Mouse (Mus musculus): ENCODE data around the gene Ccnd3. TPM values are rescaled to one million over a fixed set of nuclear protein-coding genes. Genes with fewer than 3 reads are reported as not detected.

Gene Ccnd3
- polyA plus RNA-seq, 1 experiment from 2014 or later, result 371 TPM

DNA sequence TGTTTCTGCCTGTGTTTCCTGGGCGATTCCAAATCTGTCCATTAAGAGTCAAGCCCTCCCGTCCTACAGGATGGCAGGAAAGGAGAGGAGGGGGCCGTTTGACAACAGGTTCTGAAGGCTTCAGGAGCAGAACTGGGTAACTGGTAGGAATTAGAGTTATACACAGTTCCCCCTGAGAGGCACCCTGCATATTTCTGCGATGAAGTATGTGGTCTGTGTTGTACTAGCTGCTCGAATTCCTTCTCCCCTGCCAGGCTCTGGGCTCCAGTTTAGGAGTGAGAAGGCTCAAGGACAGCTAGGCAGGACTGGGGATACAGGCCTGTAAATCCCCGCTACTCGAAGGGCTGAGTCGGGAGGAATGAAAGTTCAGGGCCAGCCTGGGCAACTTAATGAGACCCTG is 13.4 kb downstream of the Ccnd3 start:
- WGBS, result 13% methylated on average over 8 of the region's 8 CpGs
- H3K27me3 ChIP-seq (replicated peaks; ENCODE audit: control insufficient read depth, insufficient read depth, low read length), result no peaks in the 10 kb centered on the region
- H3K36me3 ChIP-seq (ENCODE audit: control insufficient read depth, insufficient read depth, low read length), result no peaks in the 10 kb centered on the region
- H3K4me1 ChIP-seq (ENCODE audit: control insufficient read depth, insufficient read depth, low read length), result peaks cover 45% of the 10 kb centered on the region
- no peak overlapping the region for H3K4me3 ChIP-seq (ENCODE audit: low read length)
- H3K27ac ChIP-seq (ENCODE audit: low read length), result peak overlapping the region; percentile 88
- no peaks in the 10 kb centered on the region for H3K9me3 ChIP-seq (ENCODE audit: control insufficient read depth, low read length)
- peak; percentile 34 for ATAC-seq
- H3K9ac ChIP-seq (ENCODE audit: low read depth, low read length), result peak overlapping the region; percentile 34
- H3K4me2 ChIP-seq (ENCODE audit: low read depth, low read length), result 0 out of 2 replicates have a peak overlapping the region, but pooled peaks have one; percentile 11

DNA sequence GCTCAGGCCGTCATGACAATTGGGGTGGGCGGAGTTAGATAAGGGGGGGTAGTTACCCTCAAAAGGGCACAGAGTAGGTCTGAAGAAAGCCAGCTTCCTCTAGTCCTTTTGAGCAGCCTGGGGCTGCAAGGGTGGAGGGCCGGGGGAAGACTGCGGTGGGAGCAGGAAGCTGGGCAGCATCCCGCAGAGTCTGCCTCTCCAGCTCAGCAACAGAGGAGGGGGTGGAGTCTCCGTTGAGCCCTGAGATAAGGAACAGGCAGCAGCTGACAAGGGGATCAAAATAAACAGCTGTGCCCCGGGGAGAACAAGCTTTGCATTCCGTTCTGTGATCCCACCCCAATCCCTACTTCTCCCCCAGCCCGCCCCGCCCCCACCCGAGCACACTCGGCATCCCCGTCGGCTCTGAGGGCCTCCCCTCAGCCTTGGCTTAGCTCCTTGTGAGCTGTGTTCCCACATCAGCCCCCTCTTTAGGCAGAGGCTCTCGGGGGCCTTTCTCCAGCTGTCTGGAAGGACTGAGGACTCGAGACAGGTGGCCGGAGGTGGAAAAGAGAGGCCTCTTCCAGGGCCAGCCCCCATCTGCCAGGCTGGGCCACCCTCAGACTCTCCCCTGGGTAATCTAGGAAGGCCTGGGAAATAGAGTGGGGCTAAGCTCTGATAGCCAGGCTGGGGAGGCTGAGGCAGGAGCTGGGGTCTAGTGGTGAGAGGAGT is 16.9 kb downstream of the Ccnd3 start:
- H3K9me3 ChIP-seq (ENCODE audit: control insufficient read depth, low read length), result no peaks in the 10 kb centered on the region
- 4% methylated on average over 17 of the region's 17 CpGs for WGBS
- H3K36me3 ChIP-seq (ENCODE audit: control insufficient read depth, insufficient read depth, low read length), result no peaks in the 10 kb centered on the region
- peak overlapping the region; percentile 2; the same call in 1 of the 2 replicates for H3K4me3 ChIP-seq (ENCODE audit: low read length)
- peak overlapping the region; percentile 92 for H3K27ac ChIP-seq (ENCODE audit: low read length)
- peaks cover 35% of the 10 kb centered on the region for H3K4me1 ChIP-seq (ENCODE audit: control insufficient read depth, insufficient read depth, low read length)
- peak; percentile 84 for ATAC-seq
- no peaks in the 10 kb centered on the region for H3K27me3 ChIP-seq (replicated peaks; ENCODE audit: control insufficient read depth, insufficient read depth, low read length)
- peak overlapping the region; percentile 44 for H3K4me2 ChIP-seq (ENCODE audit: low read depth, low read length)
- H3K9ac ChIP-seq (ENCODE audit: low read depth, low read length), result peak overlapping the region; percentile 58

DNA sequence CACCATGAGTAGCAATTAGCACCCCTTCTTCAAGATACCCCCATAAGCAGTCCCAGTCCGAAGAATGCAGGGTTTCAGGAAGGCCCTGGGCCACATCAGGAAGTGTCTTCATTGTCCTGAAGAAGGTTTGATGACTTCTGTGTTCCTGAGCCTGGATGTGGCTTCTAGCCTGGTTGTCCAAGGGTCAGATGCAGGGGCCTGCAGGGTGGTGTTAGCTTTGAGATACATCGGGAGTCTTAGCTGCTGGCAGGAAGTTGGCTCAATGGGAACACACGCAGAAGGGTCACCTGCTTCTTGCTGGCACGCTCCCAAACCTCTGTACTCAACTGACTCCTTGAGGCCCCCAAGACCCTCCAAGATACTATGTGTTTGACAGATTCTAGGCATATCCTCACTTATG is 17.7 kb downstream of the Ccnd3 start:
- peak overlapping the region; percentile 39 for H3K9ac ChIP-seq (ENCODE audit: low read depth, low read length)
- no peaks in the 10 kb centered on the region for H3K36me3 ChIP-seq (ENCODE audit: control insufficient read depth, insufficient read depth, low read length)
- peaks cover 41% of the 10 kb centered on the region for H3K4me1 ChIP-seq (ENCODE audit: control insufficient read depth, insufficient read depth, low read length)
- WGBS, result 44% methylated on average over 4 of the region's 4 CpGs
- no peak for ATAC-seq
- peak overlapping the region; percentile 92 for H3K27ac ChIP-seq (ENCODE audit: low read length)
- peak overlapping the region; percentile 23; the same call in 1 of the 2 replicates for H3K4me2 ChIP-seq (ENCODE audit: low read depth, low read length)
- H3K9me3 ChIP-seq (ENCODE audit: control insufficient read depth, low read length), result no peaks in the 10 kb centered on the region
- H3K27me3 ChIP-seq (replicated peaks; ENCODE audit: control insufficient read depth, insufficient read depth, low read length), result no peaks in the 10 kb centered on the region
- no peak overlapping the region for H3K4me3 ChIP-seq (ENCODE audit: low read length)

DNA sequence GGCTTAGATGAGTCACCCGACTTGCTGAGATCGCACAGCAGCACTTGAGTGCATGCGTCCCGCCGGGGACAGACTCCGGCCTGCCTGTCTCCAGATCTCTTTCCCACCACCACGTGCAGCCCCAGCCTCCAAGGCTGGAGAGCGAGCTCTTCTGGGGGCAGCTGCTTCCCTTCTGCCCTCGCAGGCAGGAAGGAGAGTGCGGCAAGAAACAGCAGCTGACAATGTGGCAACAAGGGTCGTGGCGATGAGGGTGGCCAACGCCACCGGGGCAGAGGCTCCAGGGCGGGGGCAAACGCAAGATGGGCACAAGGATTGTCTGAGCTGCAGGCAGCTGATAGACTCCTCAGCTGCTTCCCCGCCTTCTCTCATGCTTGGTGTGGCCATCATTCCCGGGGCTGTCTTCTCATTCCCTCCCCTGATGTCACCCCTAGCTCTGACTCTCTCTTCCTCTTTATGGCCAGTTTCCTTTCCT is 18.4 kb downstream of the Ccnd3 start:
- no peak overlapping the region for H3K4me2 ChIP-seq (ENCODE audit: low read depth, low read length)
- H3K36me3 ChIP-seq (ENCODE audit: control insufficient read depth, insufficient read depth, low read length), result no peaks in the 10 kb centered on the region

DNA sequence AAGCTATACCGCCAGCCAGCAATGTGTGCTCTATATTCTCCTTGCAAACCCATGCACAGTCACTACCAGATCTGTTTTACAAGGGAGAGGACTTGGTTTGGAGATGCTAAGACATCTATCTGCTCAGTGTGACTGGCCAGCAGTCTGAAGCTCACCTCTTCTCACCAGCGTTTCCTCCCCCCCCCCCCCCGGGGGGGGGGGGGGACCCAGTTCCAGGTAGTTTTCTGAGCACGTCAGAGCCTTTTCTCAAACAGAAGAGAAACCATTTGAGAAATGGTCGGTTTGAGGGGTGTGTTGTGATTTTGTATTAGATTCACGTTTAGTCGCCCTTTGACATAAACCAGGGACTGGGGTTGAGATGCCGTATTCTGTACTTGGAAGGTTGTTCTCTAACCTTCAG is 19.2 kb downstream of the Ccnd3 start:
- Histone ChIP-seq H3K9me3 (ENCODE audit: control insufficient read depth, low read length) (no peaks in the 10 kb centered on the region), H3K27me3 (replicated peaks; ENCODE audit: control insufficient read depth, insufficient read depth, low read length) (no peaks in the 10 kb centered on the region), H3K36me3 (ENCODE audit: control insufficient read depth, insufficient read depth, low read length) (no peaks in the 10 kb centered on the region), H3K27ac (ENCODE audit: low read length) (peak overlapping the region; percentile 92; the same call in 1 of the 2 replicates), H3K4me2 (ENCODE audit: low read depth, low read length) (no peak overlapping the region), H3K4me1 (ENCODE audit: control insufficient read depth, insufficient read depth, low read length) (peaks cover 48% of the 10 kb centered on the region), H3K4me3 (ENCODE audit: low read length) (no peak overlapping the region), H3K9ac (ENCODE audit: low read depth, low read length) (no peak overlapping the region)
- 65% methylated on average over 8 of the region's 8 CpGs for WGBS
- ATAC-seq, result no peak

More for the DNA sequence above, 18.4 kb downstream of the Ccnd3 start:
- H3K27me3 ChIP-seq (replicated peaks; ENCODE audit: control insufficient read depth, insufficient read depth, low read length), result no peaks in the 10 kb centered on the region
- no peaks in the 10 kb centered on the region for H3K9me3 ChIP-seq (ENCODE audit: control insufficient read depth, low read length)
- 35% methylated on average over 18 of the region's 18 CpGs for WGBS
- H3K4me1 ChIP-seq (ENCODE audit: control insufficient read depth, insufficient read depth, low read length), result peaks cover 45% of the 10 kb centered on the region
- H3K9ac ChIP-seq (ENCODE audit: low read depth, low read length), result peak overlapping the region; percentile 21
- no peak; the same call in 1 of the 2 replicates for ATAC-seq
- H3K4me3 ChIP-seq (ENCODE audit: low read length), result no peak overlapping the region
- H3K27ac ChIP-seq (ENCODE audit: low read length), result peak overlapping the region; percentile 92

DNA sequence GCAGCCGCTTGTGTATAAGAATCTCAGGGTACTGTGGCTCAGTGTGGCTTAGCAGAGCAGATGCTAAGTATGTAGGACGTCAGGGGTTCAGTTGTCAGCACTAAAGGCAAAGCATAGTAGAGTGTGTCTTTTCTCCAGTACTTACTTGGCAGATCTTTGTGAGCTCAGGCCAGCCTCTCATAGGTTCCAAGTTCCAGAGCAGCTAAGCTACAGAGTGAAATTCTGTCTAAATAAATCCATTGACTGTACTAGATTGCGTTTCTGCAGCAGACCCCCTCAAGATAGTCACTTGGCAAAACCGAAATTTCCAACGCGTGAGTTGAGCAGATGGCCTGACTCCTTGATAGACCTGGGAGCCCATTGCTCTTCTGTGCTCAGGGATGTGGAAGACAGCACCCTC is 20.1 kb downstream of the Ccnd3 start:
- peaks cover 47% of the 10 kb centered on the region for H3K4me1 ChIP-seq (ENCODE audit: control insufficient read depth, insufficient read depth, low read length)
- no peaks in the 10 kb centered on the region for H3K36me3 ChIP-seq (ENCODE audit: control insufficient read depth, insufficient read depth, low read length)

DNA sequence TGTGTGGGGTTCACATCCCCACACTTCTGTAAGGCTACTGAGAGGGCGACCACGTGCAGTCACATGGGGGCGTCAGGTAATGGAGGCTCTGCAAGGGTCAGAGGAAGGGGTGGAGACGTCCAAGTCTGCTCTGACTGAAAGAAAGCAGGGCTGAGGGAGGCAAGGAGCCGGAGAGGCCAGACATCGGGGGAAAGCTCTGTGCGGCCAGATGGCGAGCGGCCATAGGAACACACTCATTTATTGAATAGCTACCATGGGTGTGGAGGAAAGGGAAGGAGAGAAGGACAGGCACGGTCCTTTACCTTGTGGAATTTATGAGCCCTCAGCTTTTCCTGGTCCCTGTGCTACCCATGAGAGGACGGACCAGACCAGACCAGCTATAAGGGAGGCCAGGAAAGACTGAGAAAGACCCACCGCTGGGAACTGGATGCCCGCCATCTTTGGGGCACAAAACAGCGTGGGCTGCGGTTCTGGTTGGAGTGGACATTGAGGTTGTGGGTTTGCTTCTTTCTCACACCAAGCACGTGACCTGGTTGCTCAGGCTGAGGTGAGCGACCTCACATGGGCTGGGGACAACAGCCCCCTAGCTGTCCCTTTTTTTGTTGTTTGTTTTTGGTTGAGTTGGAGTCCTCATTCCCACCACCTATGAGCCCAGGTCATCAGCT is 22.1 kb downstream of the Ccnd3 start:
- no peaks in the 10 kb centered on the region for H3K27me3 ChIP-seq (replicated peaks; ENCODE audit: control insufficient read depth, insufficient read depth, low read length)
- H3K4me3 ChIP-seq (ENCODE audit: low read length), result no peak overlapping the region
- H3K9me3 ChIP-seq (ENCODE audit: control insufficient read depth, low read length), result no peaks in the 10 kb centered on the region
- 67% methylated on average over 17 of the region's 17 CpGs for WGBS
- peak; percentile 37 for ATAC-seq
- H3K36me3 ChIP-seq (ENCODE audit: control insufficient read depth, insufficient read depth, low read length), result no peaks in the 10 kb centered on the region
- peaks cover 39% of the 10 kb centered on the region for H3K4me1 ChIP-seq (ENCODE audit: control insufficient read depth, insufficient read depth, low read length)
- H3K27ac ChIP-seq (ENCODE audit: low read length), result peak overlapping the region; percentile 94
- peak overlapping the region; percentile 2 for H3K4me2 ChIP-seq (ENCODE audit: low read depth, low read length)
- H3K9ac ChIP-seq (ENCODE audit: low read depth, low read length), result peak overlapping the region; percentile 57; the same call in 1 of the 2 replicates

More for the DNA sequence above, 20.1 kb downstream of the Ccnd3 start:
- no peak overlapping the region for H3K4me3 ChIP-seq (ENCODE audit: low read length)
- H3K4me2 ChIP-seq (ENCODE audit: low read depth, low read length), result no peak overlapping the region
- no peak for ATAC-seq
- H3K27me3 ChIP-seq (replicated peaks; ENCODE audit: control insufficient read depth, insufficient read depth, low read length), result no peaks in the 10 kb centered on the region
- H3K9me3 ChIP-seq (ENCODE audit: control insufficient read depth, low read length), result no peaks in the 10 kb centered on the region
- no peak overlapping the region for H3K9ac ChIP-seq (ENCODE audit: low read depth, low read length)
- WGBS, result 77% methylated on average over 6 of the region's 6 CpGs
- 0 out of 2 replicates have a peak overlapping the region, but pooled peaks have one; percentile 23 for H3K27ac ChIP-seq (ENCODE audit: low read length)

DNA sequence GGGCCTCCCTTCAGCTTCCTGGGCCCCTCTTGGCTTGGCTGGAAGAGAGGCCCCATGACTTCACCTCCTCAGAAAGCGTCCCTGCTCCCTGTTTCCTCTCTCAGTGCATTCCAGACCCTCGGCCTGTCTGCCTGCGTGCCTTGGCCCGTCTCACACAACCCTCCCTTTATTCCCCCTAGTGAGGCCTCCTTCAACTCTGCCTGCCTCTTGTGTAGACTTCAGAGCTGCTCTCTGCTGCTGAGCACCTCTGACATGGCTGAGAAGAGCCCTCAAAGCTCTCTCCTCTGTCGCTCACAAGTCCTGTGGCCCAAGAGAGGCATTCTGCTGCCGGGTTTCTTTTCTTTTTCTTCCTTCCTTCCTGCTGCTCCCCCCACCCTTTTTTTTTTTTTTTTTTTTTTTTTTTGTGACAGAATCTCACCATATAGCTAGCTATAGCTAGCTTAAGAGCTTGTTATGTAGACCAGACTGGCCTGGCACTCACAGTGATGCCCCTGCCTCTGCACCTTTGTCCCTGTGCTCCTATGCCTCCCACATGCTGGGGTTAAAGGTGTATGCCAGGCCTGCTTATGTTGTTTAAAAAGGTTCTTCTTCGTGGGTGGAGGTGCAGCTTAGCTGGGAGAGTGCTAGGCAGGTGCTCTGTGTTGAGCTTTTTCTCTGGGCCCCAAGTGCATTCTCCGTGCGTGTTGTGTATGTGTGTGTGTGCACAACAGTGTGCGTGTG is 22.9 kb downstream of the Ccnd3 start:
- 31% methylated on average over 10 of the region's 10 CpGs for WGBS
- peak overlapping the region; percentile 2; the same call in 1 of the 2 replicates for H3K4me2 ChIP-seq (ENCODE audit: low read depth, low read length)
- H3K4me1 ChIP-seq (ENCODE audit: control insufficient read depth, insufficient read depth, low read length), result peaks cover 31% of the 10 kb centered on the region
- H3K27ac ChIP-seq (ENCODE audit: low read length), result peak overlapping the region; percentile 94
- no peaks in the 10 kb centered on the region for H3K27me3 ChIP-seq (replicated peaks; ENCODE audit: control insufficient read depth, insufficient read depth, low read length)
- peak overlapping the region; percentile 57 for H3K9ac ChIP-seq (ENCODE audit: low read depth, low read length)
- no peaks in the 10 kb centered on the region for H3K36me3 ChIP-seq (ENCODE audit: control insufficient read depth, insufficient read depth, low read length)
- peak; percentile 82 for ATAC-seq
- H3K4me3 ChIP-seq (ENCODE audit: low read length), result no peak overlapping the region
- no peaks in the 10 kb centered on the region for H3K9me3 ChIP-seq (ENCODE audit: control insufficient read depth, low read length)

DNA sequence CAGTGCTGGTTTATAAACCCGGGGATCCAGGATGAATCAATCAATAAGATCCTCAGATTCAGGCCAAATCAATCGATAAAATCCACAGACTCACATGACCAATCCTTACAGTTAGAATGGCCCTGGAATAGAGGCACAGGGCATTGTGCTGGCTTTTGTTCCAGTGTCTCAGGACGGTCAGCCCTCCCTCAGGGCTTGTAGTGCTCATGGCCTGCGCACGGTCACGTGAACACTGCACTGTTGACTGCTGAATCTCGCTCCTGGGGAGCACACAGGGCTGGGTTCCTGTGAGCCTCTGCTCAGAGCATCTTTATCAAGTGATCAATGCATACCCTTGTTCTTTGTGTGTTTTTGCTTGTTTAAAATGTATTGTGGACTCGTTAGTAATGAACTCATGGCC is 24.1 kb downstream of the Ccnd3 start:
- H3K4me3 ChIP-seq (ENCODE audit: low read length), result no peak overlapping the region
- H3K9me3 ChIP-seq (ENCODE audit: control insufficient read depth, low read length), result no peaks in the 10 kb centered on the region
- no peak for ATAC-seq
- H3K9ac ChIP-seq (ENCODE audit: low read depth, low read length), result no peak overlapping the region
- H3K27me3 ChIP-seq (replicated peaks; ENCODE audit: control insufficient read depth, insufficient read depth, low read length), result no peaks in the 10 kb centered on the region
- WGBS, result 81% methylated on average over 8 of the region's 8 CpGs
- no peaks in the 10 kb centered on the region for H3K36me3 ChIP-seq (ENCODE audit: control insufficient read depth, insufficient read depth, low read length)
- peak overlapping the region; percentile 94 for H3K27ac ChIP-seq (ENCODE audit: low read length)
- no peak overlapping the region for H3K4me2 ChIP-seq (ENCODE audit: low read depth, low read length)
- peaks cover 21% of the 10 kb centered on the region for H3K4me1 ChIP-seq (ENCODE audit: control insufficient read depth, insufficient read depth, low read length)
